Mouse (Mus musculus): Measurements from ENCODE around the gene Zfp541. TPM values are rescaled to one million over a fixed set of nuclear protein-coding genes. Genes with fewer than 3 reads are reported as not detected.

Zfp541 gene
- total and polyA plus RNA-seq, 2 experiments from 2014 or later, result 0.10 to 0.17 TPM

DNA sequence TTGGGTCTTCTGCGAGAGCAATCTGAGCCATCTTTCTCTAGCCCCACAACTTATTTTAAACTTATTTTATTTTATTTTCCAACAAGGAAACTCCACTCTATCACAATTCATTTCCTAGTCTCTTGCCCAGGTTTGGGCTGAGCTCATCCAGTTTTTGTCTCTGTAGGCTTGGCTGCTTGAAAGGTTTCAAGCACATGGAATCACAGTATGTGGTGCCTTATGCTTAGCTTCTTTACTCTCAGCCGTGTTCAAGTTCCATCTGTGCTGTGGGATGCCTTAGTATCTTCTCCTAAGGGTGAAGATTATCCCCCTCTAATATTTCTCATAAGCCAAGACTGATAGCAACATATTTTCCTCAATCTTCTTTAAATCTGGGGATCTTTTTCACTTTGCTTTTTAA lies 26.0 kb downstream of the Zfp541 start:
- H3K27ac ChIP-seq (ENCODE audit: low read depth, low read length), result no peak overlapping the region
- ATAC-seq (no peak; the same call in 1 of the 2 replicates), DNase-seq (peak; percentile 23)
- no peak overlapping the region for H3K4me2 ChIP-seq (ENCODE audit: low read depth)
- no peak overlapping the region for H3K4me3 ChIP-seq (ENCODE audit: low read depth, low read length)
- no peak for TF ChIP-seq CTCF (IDR thresholded peaks at IDR 0.05; ENCODE audit: low read depth)
- H3K9me3 ChIP-seq (ENCODE audit: low read length), result no peaks in the 10 kb centered on the region
- H3K4me1 ChIP-seq (ENCODE audit: insufficient read depth), result no peaks in the 10 kb centered on the region
- H3K9ac ChIP-seq, result no peak overlapping the region
- H3K36me3 ChIP-seq (ENCODE audit: insufficient read depth), result no peaks in the 10 kb centered on the region
- WGBS, result 67% methylated on average over 2 of the region's 2 CpGs
- H3K27me3 ChIP-seq (ENCODE audit: insufficient read depth, low read length), result peaks cover 3% of the 10 kb centered on the region; the same call in 1 of the 2 replicates

DNA sequence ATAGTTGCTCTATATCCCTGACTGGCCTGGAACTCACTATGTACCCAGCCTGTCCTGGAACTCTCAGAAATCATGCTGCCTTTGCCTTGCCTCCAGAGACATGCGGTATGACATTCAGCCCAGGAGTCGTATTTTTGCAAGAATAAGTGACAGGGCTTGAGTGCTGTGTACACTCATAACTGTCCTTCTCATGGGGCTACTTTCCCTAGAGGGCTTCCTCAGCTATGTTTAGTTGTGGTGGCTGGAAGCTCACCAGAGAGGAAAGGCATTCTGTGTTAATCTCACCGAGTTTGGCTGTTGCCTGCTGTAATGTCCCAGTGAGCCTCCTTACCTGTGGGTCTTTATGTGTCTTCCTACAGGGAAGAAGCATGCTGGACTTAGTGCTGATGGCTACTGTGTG lies 33.0 kb downstream of the Zfp541 start:
- Histone ChIP-seq H3K9me3 (ENCODE audit: low read length) (no peaks in the 10 kb centered on the region), H3K27me3 (ENCODE audit: insufficient read depth, low read length) (no peaks in the 10 kb centered on the region; the same call in 1 of the 2 replicates), H3K27ac (ENCODE audit: low read depth, low read length) (no peak overlapping the region), H3K4me3 (ENCODE audit: low read depth, low read length) (no peak overlapping the region), H3K4me1 (ENCODE audit: insufficient read depth) (peaks cover 7% of the 10 kb centered on the region), H3K9ac (no peak overlapping the region), H3K4me2 (ENCODE audit: low read depth) (no peak overlapping the region), H3K36me3 (ENCODE audit: insufficient read depth) (no peaks in the 10 kb centered on the region)
- WGBS, result 77% methylated on average over 3 of the region's 3 CpGs
- no peak for TF ChIP-seq CTCF (IDR thresholded peaks at IDR 0.05; ENCODE audit: low read depth)
- DNase-seq (no peak), ATAC-seq (no peak)

DNA sequence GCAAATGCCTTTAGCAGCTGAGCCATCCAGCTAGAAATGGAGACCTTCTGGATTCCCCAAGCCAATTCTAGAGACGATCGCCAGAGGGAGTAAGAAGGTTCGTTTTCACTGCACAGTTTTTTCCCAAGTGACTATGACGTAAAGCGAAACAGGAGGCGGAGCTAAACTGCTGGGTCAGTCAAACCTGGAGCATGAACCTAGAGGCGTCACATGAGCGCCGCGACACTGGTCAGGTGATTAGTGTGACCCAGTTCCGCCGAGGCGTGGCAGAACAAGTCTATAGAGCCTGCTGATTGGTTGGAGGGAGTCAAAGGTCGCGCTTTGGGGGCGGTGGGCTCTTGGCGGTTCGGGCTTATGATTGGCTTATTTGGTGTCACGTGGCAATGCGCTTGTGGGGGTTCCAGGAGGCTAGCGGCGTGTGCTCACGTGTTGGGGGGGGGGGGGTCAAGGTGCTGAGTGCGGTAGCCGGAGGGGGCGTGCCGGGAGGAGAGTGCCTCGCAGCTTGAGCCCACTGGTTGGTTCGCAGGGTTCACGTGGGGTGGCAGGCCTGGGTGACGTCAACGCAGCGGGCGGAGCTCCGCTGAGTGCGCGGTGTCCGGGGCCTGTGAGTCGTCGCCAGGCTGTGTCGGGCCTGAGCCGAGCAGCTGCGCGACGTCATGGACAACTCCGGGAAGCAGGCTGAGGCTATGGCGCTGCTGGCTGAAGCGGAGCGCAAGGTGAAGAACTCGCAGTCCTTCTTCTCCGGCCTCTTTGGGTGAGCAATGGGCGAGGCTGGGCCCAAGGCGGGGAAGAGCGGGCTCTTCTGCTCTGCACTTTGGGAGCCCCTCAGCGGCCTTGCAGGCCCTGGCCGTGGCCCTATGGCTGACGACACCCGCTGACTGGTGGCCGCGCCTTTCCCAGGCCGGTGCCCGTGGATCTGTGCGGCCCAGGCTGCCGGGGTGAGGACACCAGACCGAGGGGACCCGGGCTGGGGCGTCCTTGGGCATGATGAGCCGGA lies 36.7 kb downstream of the Zfp541 start, which contains the start of gene Napa:
TSS of gene Napa (plus strand) at position 438 of the 997 bp plus-strand sequence.
- peak; percentile 81 for TF ChIP-seq CTCF (IDR thresholded peaks at IDR 0.05; ENCODE audit: low read depth)
- Histone ChIP-seq H3K4me1 (ENCODE audit: insufficient read depth) (peaks cover 14% of the 10 kb centered on the region), H3K27ac (ENCODE audit: low read depth, low read length) (peak within 1 kb of the TSS; percentile 83), H3K9me3 (ENCODE audit: low read length) (no peaks in the 10 kb centered on the region), H3K36me3 (ENCODE audit: insufficient read depth) (0 out of 2 replicates have a peak, but pooled peaks cover 14% of the 10 kb centered on the region), H3K4me2 (ENCODE audit: low read depth) (peak within 1 kb of the TSS; percentile 76), H3K27me3 (ENCODE audit: insufficient read depth, low read length) (no peaks in the 10 kb centered on the region), H3K4me3 (ENCODE audit: low read depth, low read length) (peak within 1 kb of the TSS; percentile 76), H3K9ac (peak within 1 kb of the TSS; percentile 87)
- peak; percentile 97 for ATAC-seq
- DNase-seq, result peak; percentile 100
- 2% methylated on average over 68 of the region's 68 CpGs for WGBS

DNA sequence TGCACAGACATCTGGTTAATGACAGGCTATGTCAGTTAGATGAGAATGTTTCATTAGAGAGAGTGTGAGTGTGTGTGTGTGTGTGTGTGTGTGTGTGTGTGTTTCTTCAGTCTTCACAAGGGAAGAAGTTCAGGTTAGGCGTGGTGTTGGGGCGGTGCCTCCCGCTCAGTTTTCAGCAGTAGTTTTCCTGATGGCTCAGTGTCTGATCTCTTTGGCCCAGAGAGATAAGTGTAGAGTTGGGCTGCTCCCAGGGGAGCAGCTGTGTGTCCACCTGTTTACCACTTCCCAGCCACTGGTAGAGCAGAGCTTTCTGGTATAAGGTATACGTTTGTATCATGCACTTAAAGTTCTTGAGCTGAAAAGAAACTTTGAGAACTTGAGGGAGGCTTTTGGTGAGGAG lies 38.3 kb downstream of the Zfp541 start:
- Histone ChIP-seq H3K9ac (0 out of 2 replicates have a peak overlapping the region, but pooled peaks have one; percentile 87), H3K9me3 (ENCODE audit: low read length) (no peaks in the 10 kb centered on the region), H3K27ac (ENCODE audit: low read depth, low read length) (no peak overlapping the region), H3K4me2 (ENCODE audit: low read depth) (peak overlapping the region; percentile 76), H3K4me1 (ENCODE audit: insufficient read depth) (peaks cover 14% of the 10 kb centered on the region), H3K27me3 (ENCODE audit: insufficient read depth, low read length) (no peaks in the 10 kb centered on the region), H3K4me3 (ENCODE audit: low read depth, low read length) (0 out of 2 replicates have a peak overlapping the region, but pooled peaks have one; percentile 76), H3K36me3 (ENCODE audit: insufficient read depth) (peaks cover 19% of the 10 kb centered on the region; the same call in 1 of the 2 replicates)
- ATAC-seq, result no peak
- no peak for TF ChIP-seq CTCF (IDR thresholded peaks at IDR 0.05; ENCODE audit: low read depth)
- 86% methylated on average over 4 of the region's 4 CpGs for WGBS
- no peak for DNase-seq

DNA sequence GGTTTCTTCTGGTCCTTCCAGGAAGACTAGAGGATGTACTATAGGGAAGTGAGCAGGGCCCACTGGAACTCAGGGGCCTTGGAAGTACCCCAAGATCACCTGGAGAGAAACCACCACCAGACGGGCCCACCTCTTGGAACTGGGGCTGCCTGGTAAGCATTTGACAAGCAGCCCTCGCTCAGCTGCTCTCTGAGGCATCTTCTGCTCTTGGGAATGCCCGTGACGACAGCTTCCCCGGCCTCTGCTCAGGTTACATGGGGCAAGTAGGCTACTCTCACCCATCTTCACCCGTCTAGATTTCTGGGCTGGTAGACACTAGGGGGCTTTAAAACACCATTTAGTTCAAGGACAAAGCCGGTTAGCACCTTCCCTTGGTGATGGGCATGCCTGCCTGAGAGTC lies 39.5 kb downstream of the Zfp541 start:
- peaks cover 20% of the 10 kb centered on the region; the same call in 1 of the 2 replicates for H3K36me3 ChIP-seq (ENCODE audit: insufficient read depth)
- no peak overlapping the region for H3K4me3 ChIP-seq (ENCODE audit: low read depth, low read length)
- H3K9ac ChIP-seq, result no peak overlapping the region
- 83% methylated on average over 7 of the region's 7 CpGs for WGBS
- H3K9me3 ChIP-seq (ENCODE audit: low read length), result no peaks in the 10 kb centered on the region
- DNase-seq, result no peak
- peaks cover 14% of the 10 kb centered on the region for H3K4me1 ChIP-seq (ENCODE audit: insufficient read depth)
- H3K4me2 ChIP-seq (ENCODE audit: low read depth), result no peak overlapping the region
- ATAC-seq, result no peak
- TF ChIP-seq CTCF (IDR thresholded peaks at IDR 0.05; ENCODE audit: low read depth), result no peak
- H3K27me3 ChIP-seq (ENCODE audit: insufficient read depth, low read length), result no peaks in the 10 kb centered on the region
- no peak overlapping the region for H3K27ac ChIP-seq (ENCODE audit: low read depth, low read length)

DNA sequence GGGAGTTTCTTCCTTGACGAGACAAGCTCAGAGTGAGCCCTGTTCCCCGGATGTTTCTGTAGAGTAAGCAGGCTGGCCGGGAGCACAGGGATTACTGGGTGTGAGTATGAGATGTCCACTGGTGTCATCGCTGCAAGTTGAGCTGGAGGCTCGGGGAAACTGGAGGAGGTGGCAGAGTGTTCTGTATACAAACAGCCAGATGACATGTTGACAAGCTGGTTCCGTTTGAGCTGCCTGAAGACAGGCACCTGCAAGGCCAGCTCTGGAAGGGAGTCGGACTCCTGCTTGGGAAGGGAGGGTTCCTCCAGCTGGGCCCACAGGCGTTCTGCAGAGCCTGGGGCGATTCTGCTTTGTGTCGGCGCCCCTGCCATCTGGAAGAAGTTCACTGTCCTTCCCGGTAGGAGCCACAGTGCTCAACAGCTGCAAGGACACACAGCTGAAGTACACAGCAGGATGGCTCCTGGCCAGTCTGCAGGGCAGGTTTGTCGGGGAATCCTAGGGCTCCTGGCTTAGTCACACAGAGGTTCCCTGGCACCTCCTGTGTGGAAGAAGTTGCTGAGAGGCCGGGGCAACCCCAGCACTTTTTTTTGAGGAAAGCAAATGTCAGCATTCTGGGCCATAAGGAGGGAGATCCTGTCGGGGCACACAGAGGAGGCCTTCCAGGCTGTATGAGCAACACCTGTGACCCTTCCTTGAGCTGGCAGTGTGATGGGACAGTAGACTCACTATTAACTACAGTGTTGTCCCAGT lies 40.3 kb downstream of the Zfp541 start:
- Histone ChIP-seq H3K4me2 (ENCODE audit: low read depth) (no peak overlapping the region), H3K9ac (no peak overlapping the region), H3K9me3 (ENCODE audit: low read length) (no peaks in the 10 kb centered on the region), H3K4me1 (ENCODE audit: insufficient read depth) (peaks cover 14% of the 10 kb centered on the region), H3K27ac (ENCODE audit: low read depth, low read length) (no peak overlapping the region), H3K27me3 (ENCODE audit: insufficient read depth, low read length) (no peaks in the 10 kb centered on the region), H3K36me3 (ENCODE audit: insufficient read depth) (peaks cover 20% of the 10 kb centered on the region; the same call in 1 of the 2 replicates), H3K4me3 (ENCODE audit: low read depth, low read length) (no peak overlapping the region)
- WGBS, result 78% methylated on average over 15 of the region's 15 CpGs
- TF ChIP-seq CTCF (IDR thresholded peaks at IDR 0.05; ENCODE audit: low read depth), result no peak
- no peak for ATAC-seq
- no peak for DNase-seq
